Mouse (Mus musculus): ENCODE measurements around the gene Setd2. TPM values are rescaled to one million over a fixed set of nuclear protein-coding genes. Genes with fewer than 3 reads are reported as not detected.

Setd2 gene
- 1.1 and 3.0 TPM in 2 replicates for polyA plus RNA-seq (2012)

DNA sequence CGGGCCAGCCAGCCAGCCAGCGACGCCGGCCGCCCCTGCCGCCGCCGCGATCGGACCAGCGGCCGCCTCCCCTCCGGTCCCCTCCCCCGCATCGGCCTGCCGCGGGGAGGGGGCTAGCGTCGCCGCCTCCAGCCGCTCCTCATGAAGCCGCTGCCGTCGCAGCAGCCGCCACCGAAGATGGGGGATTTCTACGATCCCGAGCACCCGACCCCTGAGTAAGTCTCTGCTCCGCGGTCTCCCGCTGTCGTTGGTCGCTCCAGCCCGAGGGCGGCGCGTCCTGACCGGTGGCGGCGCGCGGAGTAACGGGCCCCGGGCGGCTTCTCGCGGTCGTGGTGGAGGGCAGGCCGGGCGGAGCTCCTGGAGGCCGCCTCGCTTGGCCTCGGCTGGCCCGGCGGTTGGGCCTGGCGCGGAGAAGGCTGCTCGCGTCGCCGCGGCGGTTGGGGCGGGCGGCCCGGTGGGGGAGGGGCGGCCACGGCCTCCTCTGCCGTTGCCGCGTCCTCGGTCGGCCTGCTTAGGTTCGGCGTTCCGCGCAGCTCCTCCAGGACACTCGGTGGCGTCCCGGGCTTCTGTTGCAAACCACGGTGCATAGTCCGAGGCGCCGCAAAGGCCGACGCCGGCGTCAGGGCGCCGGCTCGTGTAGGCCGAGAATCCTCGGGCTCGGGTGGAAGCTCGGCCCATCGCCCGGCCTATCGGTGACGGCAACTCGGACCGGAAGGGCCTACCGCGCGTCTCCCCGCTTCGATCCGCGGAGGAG, at the start of gene Setd2:
Setd2 (plus strand) TSS at position 60 of the 754 bp plus-strand sequence.
- Histone ChIP-seq H3K4me1 (ENCODE audit: control insufficient read depth) (peaks cover 64% of the 10 kb centered on the region), H3K4me3 (replicated peaks) (peak within 1 kb of the TSS; percentile 98), H3K27me3 (ENCODE audit: control insufficient read depth) (no peaks in the 10 kb centered on the region), H3K9me3 (ENCODE audit: control insufficient read depth, low read length) (no peaks in the 10 kb centered on the region), H3K36me3 (ENCODE audit: control insufficient read depth) (peaks cover 37% of the 10 kb centered on the region)
- TF ChIP-seq GATA1 (IDR thresholded peaks at IDR 0.05; ENCODE audit: low read length) (no peak), TAL1 (IDR thresholded peaks at IDR 0.05; ENCODE audit: low read length) (no peak)

DNA sequence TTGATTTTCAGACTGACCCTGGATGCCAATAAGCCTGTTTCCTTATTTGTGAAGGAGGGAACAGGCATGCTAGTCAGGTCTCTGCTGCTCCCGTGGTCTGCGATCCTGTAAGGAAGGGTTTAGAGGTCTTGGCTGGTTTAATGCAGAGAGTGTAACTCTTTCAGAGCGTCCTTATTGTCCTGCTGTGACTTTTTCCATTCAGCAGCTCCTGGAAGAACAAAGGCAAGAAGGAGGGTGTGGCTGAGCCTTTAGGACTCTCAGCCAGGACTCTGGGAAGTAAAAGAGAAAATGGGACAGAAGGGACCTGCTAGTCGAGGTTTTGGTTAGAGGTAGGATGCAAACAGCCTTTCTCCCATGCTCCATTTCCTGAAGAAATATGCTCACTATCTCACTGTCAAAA, 43.6 kb upstream of the Setd2 start:
- H3K4me1 ChIP-seq (ENCODE audit: control insufficient read depth): no peaks in the 10 kb centered on the region
- peaks cover 7% of the 10 kb centered on the region for H3K9me3 ChIP-seq (ENCODE audit: control insufficient read depth, low read length)
- no peak overlapping the region for H3K4me3 ChIP-seq (replicated peaks)
- H3K36me3 ChIP-seq (ENCODE audit: control insufficient read depth): no peaks in the 10 kb centered on the region
- TF ChIP-seq GATA1 (IDR thresholded peaks at IDR 0.05; ENCODE audit: low read length): no peak
- TF ChIP-seq TAL1 (IDR thresholded peaks at IDR 0.05; ENCODE audit: low read length): no peak
- H3K27me3 ChIP-seq (ENCODE audit: control insufficient read depth): no peaks in the 10 kb centered on the region

DNA sequence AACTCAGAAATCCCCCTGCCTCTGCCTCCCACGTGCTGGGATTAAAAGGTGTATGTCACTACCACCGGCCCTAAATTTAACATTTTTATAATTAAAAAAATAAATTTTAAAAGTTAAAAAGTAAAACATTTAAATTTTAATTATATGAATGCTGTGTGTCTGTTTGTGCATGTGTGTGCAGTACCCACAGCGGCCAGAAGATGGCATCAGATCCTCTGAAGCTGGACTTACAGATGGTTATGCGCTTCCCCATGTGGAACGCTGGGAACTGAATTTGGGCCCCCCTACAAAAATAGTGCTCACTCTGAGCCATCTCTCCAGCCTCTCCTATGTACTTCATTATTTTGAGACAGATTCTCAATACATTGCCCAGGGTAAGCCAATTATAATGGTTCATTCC, 41.5 kb upstream of the Setd2 start:
- Histone ChIP-seq H3K27me3 (ENCODE audit: control insufficient read depth) (no peaks in the 10 kb centered on the region), H3K9me3 (ENCODE audit: control insufficient read depth, low read length) (peaks cover 7% of the 10 kb centered on the region), H3K36me3 (ENCODE audit: control insufficient read depth) (no peaks in the 10 kb centered on the region), H3K4me1 (ENCODE audit: control insufficient read depth) (no peaks in the 10 kb centered on the region), H3K4me3 (replicated peaks) (no peak overlapping the region)
- TF ChIP-seq GATA1 (IDR thresholded peaks at IDR 0.05; ENCODE audit: low read length): no peak
- no peak for TF ChIP-seq TAL1 (IDR thresholded peaks at IDR 0.05; ENCODE audit: low read length)

DNA sequence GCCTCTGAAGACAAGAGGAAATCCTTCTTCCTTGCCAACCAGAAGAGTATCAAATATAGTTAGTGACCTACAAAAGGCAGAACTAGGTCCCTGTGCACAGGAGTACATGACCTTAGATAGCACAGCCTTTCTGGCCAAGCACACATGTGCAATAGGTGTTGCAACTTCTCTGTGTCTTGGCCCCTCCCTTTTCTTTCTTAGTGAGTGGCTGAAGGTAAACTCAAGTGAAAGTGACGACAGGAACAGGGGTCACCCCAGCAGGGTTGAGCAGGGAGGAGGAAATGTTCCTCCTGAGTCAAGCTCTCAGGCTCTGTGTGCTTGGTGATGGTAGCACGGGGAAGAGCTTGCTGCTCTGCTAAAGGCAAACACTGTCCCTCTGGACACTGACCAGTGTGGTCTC, 6.7 kb upstream of the Setd2 start:
- no peaks in the 10 kb centered on the region for H3K27me3 ChIP-seq (ENCODE audit: control insufficient read depth)
- no peaks in the 10 kb centered on the region for H3K9me3 ChIP-seq (ENCODE audit: control insufficient read depth, low read length)
- H3K4me3 ChIP-seq (replicated peaks): no peak overlapping the region
- H3K36me3 ChIP-seq (ENCODE audit: control insufficient read depth): no peaks in the 10 kb centered on the region
- TF ChIP-seq GATA1 (IDR thresholded peaks at IDR 0.05; ENCODE audit: low read length) (no peak), TAL1 (IDR thresholded peaks at IDR 0.05; ENCODE audit: low read length) (no peak)
- H3K4me1 ChIP-seq (ENCODE audit: control insufficient read depth): peaks cover 17% of the 10 kb centered on the region

DNA sequence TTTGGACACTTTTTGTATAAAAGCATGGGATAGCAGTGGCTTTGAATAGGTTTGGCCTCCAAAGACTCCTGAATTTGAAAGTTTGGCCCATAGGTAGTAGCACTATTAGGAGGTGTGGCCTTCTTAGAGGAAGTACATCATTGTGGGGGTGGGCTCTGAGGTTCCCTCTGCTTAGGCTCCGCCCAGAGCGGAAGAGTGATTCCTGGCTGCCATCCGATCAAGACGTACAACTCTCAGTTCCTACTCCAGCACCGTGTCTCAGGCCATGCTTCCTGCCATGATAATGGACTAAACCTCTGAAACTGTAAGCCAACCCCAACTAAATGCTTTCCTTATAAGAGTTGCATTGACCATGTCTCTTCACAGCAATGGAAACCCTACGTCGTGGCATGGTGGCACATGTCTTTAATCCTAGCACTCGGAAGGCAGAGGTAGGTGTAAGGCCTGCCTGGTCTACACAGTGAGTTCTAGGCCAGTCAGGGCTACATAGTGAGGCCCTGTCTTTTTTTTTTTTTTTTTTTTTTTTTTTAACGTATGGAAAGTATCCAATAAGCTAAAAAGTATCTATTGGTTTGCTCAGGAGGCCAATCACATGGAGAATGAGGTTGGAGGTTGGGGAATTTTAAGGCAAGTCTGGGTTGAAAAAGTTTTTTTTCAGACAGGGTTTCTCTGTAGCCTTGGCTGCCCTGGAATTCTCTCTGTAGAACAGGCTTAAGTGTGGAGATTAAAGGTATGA, 3.2 kb upstream of the Setd2 start:
- no peaks in the 10 kb centered on the region for H3K9me3 ChIP-seq (ENCODE audit: control insufficient read depth, low read length)
- H3K4me1 ChIP-seq (ENCODE audit: control insufficient read depth): peaks cover 34% of the 10 kb centered on the region
- peak overlapping the region; percentile 42 for H3K4me3 ChIP-seq (replicated peaks)
- no peaks in the 10 kb centered on the region for H3K27me3 ChIP-seq (ENCODE audit: control insufficient read depth)
- H3K36me3 ChIP-seq (ENCODE audit: control insufficient read depth): peaks cover 4% of the 10 kb centered on the region
- no peak for TF ChIP-seq TAL1 (IDR thresholded peaks at IDR 0.05; ENCODE audit: low read length)
- no peak for TF ChIP-seq GATA1 (IDR thresholded peaks at IDR 0.05; ENCODE audit: low read length)

DNA sequence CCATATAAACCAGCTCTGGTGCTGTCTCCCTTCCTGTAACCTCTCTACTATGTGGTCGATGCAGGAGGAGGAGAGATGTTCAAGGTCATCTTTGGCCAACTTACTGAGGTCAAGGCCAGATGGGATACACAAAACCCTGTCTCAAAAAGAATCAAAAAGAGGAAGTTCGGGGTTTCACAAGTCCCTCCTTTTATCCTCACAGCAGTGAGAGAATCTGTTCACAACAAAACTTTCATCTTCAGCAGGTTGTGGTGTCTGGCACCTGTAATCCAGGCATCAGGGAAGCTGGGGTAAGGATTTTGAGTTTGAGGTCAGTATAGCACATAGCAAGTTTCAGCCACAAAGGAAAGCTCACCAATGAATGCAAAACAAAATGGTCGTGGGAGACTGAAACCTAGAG, 1.7 kb upstream of the Setd2 start:
- no peak for TF ChIP-seq GATA1 (IDR thresholded peaks at IDR 0.05; ENCODE audit: low read length)
- no peak for TF ChIP-seq TAL1 (IDR thresholded peaks at IDR 0.05; ENCODE audit: low read length)
- Histone ChIP-seq H3K36me3 (ENCODE audit: control insufficient read depth) (peaks cover 18% of the 10 kb centered on the region), H3K4me1 (ENCODE audit: control insufficient read depth) (peaks cover 49% of the 10 kb centered on the region), H3K4me3 (replicated peaks) (no peak overlapping the region), H3K27me3 (ENCODE audit: control insufficient read depth) (no peaks in the 10 kb centered on the region), H3K9me3 (ENCODE audit: control insufficient read depth, low read length) (no peaks in the 10 kb centered on the region)

DNA sequence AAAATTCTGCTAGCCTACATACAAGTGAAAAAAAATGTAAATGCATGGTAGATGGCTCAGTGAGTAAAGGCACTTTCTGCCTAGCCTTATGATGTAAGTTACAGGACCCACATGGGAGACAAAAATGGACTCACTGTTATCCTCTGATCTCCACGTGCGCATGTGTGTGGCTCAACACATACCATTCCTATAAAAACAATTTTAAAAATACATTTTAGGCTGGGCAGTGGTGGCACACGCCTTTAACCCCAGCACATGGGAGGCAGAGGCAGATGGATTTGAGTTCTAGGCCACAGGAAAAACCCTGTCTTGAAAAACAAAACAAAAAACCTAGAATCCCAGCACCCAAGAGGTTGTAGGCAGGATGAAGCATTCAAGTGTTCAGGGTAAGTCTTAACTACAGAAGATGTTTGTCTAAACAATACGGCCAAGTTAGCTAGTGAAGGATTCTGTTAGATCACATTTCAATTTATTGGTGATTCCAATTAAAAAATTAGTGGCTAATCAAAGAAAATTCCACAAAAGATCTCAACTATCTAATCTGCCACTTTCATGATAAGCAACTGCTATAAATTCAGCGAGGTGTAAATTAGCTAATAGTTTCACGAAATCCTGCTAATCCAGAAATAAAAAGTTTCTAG, 1.1 kb upstream of the Setd2 start:
- Histone ChIP-seq H3K9me3 (ENCODE audit: control insufficient read depth, low read length) (no peaks in the 10 kb centered on the region), H3K27me3 (ENCODE audit: control insufficient read depth) (no peaks in the 10 kb centered on the region), H3K36me3 (ENCODE audit: control insufficient read depth) (peaks cover 23% of the 10 kb centered on the region), H3K4me3 (replicated peaks) (peak overlapping the region; percentile 98), H3K4me1 (ENCODE audit: control insufficient read depth) (peaks cover 54% of the 10 kb centered on the region)
- no peak for TF ChIP-seq TAL1 (IDR thresholded peaks at IDR 0.05; ENCODE audit: low read length)
- TF ChIP-seq GATA1 (IDR thresholded peaks at IDR 0.05; ENCODE audit: low read length): peak; percentile 29; the same call in 1 of the 2 replicates

DNA sequence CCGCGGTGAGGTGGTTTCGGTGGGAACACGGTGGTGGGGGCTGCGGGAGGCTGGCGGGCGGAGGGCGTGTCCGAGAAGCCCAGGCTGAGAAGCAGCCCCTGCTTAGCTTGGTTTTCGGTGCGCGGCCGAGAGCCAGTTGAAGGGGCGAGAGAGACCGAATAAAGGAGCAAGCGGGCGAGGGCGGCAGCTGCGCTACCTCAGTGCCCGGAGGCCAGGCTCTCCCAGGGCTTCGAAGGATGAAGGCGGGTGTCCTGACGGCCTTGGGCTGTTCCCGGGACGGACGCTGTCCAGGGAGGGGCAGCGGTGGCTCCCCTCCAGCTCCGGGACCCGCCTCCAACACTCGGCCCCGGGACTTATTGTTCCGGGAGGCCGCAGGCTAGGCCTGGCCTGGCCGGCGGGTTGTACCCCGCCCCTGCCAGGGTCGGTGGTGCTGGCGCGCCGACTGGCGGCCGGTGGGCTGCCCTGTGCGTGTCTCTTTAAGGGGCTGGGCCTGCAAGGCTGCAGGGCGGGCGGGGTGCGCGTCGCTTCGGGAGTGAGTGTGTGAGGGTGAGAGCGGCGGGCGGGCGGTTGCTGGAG, 395 bp upstream of the Setd2 start:
- no peaks in the 10 kb centered on the region for H3K9me3 ChIP-seq (ENCODE audit: control insufficient read depth, low read length)
- peak overlapping the region; percentile 98 for H3K4me3 ChIP-seq (replicated peaks)
- TF ChIP-seq TAL1 (IDR thresholded peaks at IDR 0.05; ENCODE audit: low read length) (no peak), GATA1 (IDR thresholded peaks at IDR 0.05; ENCODE audit: low read length) (no peak)
- peaks cover 31% of the 10 kb centered on the region for H3K36me3 ChIP-seq (ENCODE audit: control insufficient read depth)
- H3K4me1 ChIP-seq (ENCODE audit: control insufficient read depth): peaks cover 59% of the 10 kb centered on the region
- H3K27me3 ChIP-seq (ENCODE audit: control insufficient read depth): no peaks in the 10 kb centered on the region

DNA sequence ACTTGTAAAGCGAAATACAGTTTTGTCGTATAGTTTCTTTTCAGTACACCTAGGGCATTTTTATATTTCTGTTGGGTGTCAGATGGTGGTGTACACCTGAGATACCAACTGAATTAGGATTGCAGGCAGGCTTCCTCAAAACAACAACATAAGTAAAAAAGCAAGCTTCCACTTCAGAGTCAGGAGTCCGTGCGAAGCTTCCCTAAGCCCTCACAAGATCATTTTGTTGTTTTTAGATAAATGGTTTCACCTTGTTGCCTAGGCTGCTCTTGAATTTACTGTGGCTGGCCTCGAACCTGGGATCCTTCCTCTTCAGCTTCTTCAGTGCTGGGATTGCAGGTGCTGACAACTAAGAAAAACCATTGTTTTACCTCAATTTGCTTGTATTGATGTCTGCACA, 1.2 kb downstream of the Setd2 start:
- Histone ChIP-seq H3K27me3 (ENCODE audit: control insufficient read depth) (no peaks in the 10 kb centered on the region), H3K9me3 (ENCODE audit: control insufficient read depth, low read length) (no peaks in the 10 kb centered on the region), H3K4me3 (replicated peaks) (peak overlapping the region; percentile 98), H3K36me3 (ENCODE audit: control insufficient read depth) (peaks cover 45% of the 10 kb centered on the region), H3K4me1 (ENCODE audit: control insufficient read depth) (peaks cover 67% of the 10 kb centered on the region)
- TF ChIP-seq TAL1 (IDR thresholded peaks at IDR 0.05; ENCODE audit: low read length) (no peak), GATA1 (IDR thresholded peaks at IDR 0.05; ENCODE audit: low read length) (no peak)

All from erythroblast, embryonic 14.5 days (primary cell).